Mouse (Mus musculus): ENCODE data around the gene Defa37. TPM values are rescaled to one million over a fixed set of nuclear protein-coding genes. Genes with fewer than 3 reads are reported as not detected.
"Not testable (repeated sequence)": the region's sequence is repeated elsewhere in the genome, so short reads cannot be mapped to it uniquely, and the experiment has no call there.

The Defa37 gene
- polyA plus RNA-seq (2014; fragmentation: Nextera tagmentation; extraction: Ambion mirVana) = not detected in 2 replicates

DNA sequence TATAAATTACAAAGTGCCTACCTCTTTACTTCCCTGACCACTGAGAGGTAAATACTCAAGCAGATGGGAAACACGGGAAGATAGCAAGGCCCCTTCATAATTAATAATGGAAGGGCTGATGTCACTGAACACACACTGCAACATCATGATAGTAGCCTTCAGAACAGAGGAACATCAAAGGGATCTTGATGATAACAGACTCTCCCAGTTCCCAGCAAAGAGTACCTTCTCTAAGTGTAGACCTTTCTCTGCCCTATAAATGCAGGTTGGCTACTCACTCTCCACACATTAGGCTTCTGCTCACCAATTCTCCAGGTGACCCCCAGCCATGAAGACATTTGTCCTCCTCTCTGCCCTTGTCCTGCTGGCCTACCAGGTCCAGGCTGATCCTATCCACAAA, at the start of gene Defa37:
Gene Defa37, plus strand, starts transcription at position 301 of the 400 bp plus-strand sequence.
- H3K36me3 ChIP-seq (ENCODE audit: control insufficient read depth, insufficient read depth, low read length); DNase-seq (ENCODE audit: low spot score); H3K27me3 ChIP-seq (ENCODE audit: control insufficient read depth, insufficient read depth, low read length); H3K4me3 ChIP-seq (ENCODE audit: low read depth, low read length); H3K9ac ChIP-seq (ENCODE audit: low read length); H3K4me2 ChIP-seq (ENCODE audit: low read depth, severe bottlenecking); H3K27ac ChIP-seq (replicated peaks; ENCODE audit: low read depth, low read length); H3K9me3 ChIP-seq (ENCODE audit: control insufficient read depth, low read length); H3K4me1 ChIP-seq (ENCODE audit: control insufficient read depth, insufficient read depth, low read length); ATAC-seq (ENCODE audit: insufficient number of reproducible peaks, low FRiP score, low TSS enrichment, low read depth): not testable (repeated sequence)
- WGBS = no CpG with 5 or more reads among the region's 1 CpGs

- not testable (repeated sequence) for H3K36me3 ChIP-seq (ENCODE audit: control insufficient read depth, insufficient read depth, low read length); H3K4me2 ChIP-seq (ENCODE audit: low read depth, severe bottlenecking); DNase-seq (ENCODE audit: low spot score); H3K27ac ChIP-seq (replicated peaks; ENCODE audit: low read depth, low read length); H3K27me3 ChIP-seq (ENCODE audit: control insufficient read depth, insufficient read depth, low read length); ATAC-seq (ENCODE audit: insufficient number of reproducible peaks, low FRiP score, low TSS enrichment, low read depth); H3K9ac ChIP-seq (ENCODE audit: low read length); H3K4me1 ChIP-seq (ENCODE audit: control insufficient read depth, insufficient read depth, low read length); H3K4me3 ChIP-seq (ENCODE audit: low read depth, low read length); H3K9me3 ChIP-seq (ENCODE audit: control insufficient read depth, low read length)
- no CpG with 5 or more reads among the region's 2 CpGs for WGBS
Measured at GRCm38 (mm10) chr8:21528732-21529131, 36.5 kb upstream of the Defa37 start, which contains the start of gene Defa32. Gene Defa32, plus strand, starts transcription at chr8:21529032.

GRCm38 (mm10) chr8:21582706-21583105, 17.5 kb downstream of the Defa37 start, which contains the start of gene Defa28:
Gene Defa28, plus strand, starts transcription at chr8:21583006.
- H3K4me3 ChIP-seq (ENCODE audit: low read depth, low read length); H3K36me3 ChIP-seq (ENCODE audit: control insufficient read depth, insufficient read depth, low read length); H3K27ac ChIP-seq (replicated peaks; ENCODE audit: low read depth, low read length); H3K4me2 ChIP-seq (ENCODE audit: low read depth, severe bottlenecking); H3K27me3 ChIP-seq (ENCODE audit: control insufficient read depth, insufficient read depth, low read length); DNase-seq (ENCODE audit: low spot score); H3K9me3 ChIP-seq (ENCODE audit: control insufficient read depth, low read length); H3K4me1 ChIP-seq (ENCODE audit: control insufficient read depth, insufficient read depth, low read length); H3K9ac ChIP-seq (ENCODE audit: low read length); ATAC-seq (ENCODE audit: insufficient number of reproducible peaks, low FRiP score, low TSS enrichment, low read depth): not testable (repeated sequence)
- WGBS = no CpG with 5 or more reads among the region's 1 CpGs

GRCm38 (mm10) chr8:21594408-21594807, 29.2 kb downstream of the Defa37 start, which contains the start of gene Gm7861:
Gene Gm7861, minus strand, starts transcription at chr8:21594508.
- H3K4me1 ChIP-seq (ENCODE audit: control insufficient read depth, insufficient read depth, low read length); H3K4me2 ChIP-seq (ENCODE audit: low read depth, severe bottlenecking): not testable (repeated sequence)
- WGBS = no CpG with 5 or more reads among the region's 1 CpGs

More at GRCm38 (mm10) chr8:21594408-21594807, 29.2 kb downstream of the Defa37 start, which contains the start of gene Gm7861:
- not testable (repeated sequence) for H3K27me3 ChIP-seq (ENCODE audit: control insufficient read depth, insufficient read depth, low read length); H3K9me3 ChIP-seq (ENCODE audit: control insufficient read depth, low read length); H3K36me3 ChIP-seq (ENCODE audit: control insufficient read depth, insufficient read depth, low read length); DNase-seq (ENCODE audit: low spot score); H3K9ac ChIP-seq (ENCODE audit: low read length); H3K27ac ChIP-seq (replicated peaks; ENCODE audit: low read depth, low read length); H3K4me3 ChIP-seq (ENCODE audit: low read depth, low read length); ATAC-seq (ENCODE audit: insufficient number of reproducible peaks, low FRiP score, low TSS enrichment, low read depth)

Other genes with a start within 250 kb of the Defa37 start
- gene Defa27, start 249.8 kb upstream of the Defa37 start, polyA plus RNA-seq (2014; fragmentation: Nextera tagmentation; extraction: Ambion mirVana) = not detected in 2 replicates
- gene Defa29, start 238.4 kb upstream of the Defa37 start, polyA plus RNA-seq (2014; fragmentation: Nextera tagmentation; extraction: Ambion mirVana) = not detected in 2 replicates
- gene Defa2, start 186.9 kb upstream of the Defa37 start, polyA plus RNA-seq (2014; fragmentation: Nextera tagmentation; extraction: Ambion mirVana) = not detected in 2 replicates
- not detected in 2 replicates for gene Defa33, start 173.6 kb upstream of the Defa37 start, polyA plus RNA-seq (2014; fragmentation: Nextera tagmentation; extraction: Ambion mirVana)
- not detected in 2 replicates for gene Defa36, start 138.0 kb upstream of the Defa37 start, polyA plus RNA-seq (2014; fragmentation: Nextera tagmentation; extraction: Ambion mirVana)
- not detected in 2 replicates for gene Gm7849, start 108.8 kb upstream of the Defa37 start, polyA plus RNA-seq (2014; fragmentation: Nextera tagmentation; extraction: Ambion mirVana)
- gene Defa20, start 56.1 kb upstream of the Defa37 start, polyA plus RNA-seq (2014; fragmentation: Nextera tagmentation; extraction: Ambion mirVana) = not detected in 2 replicates
- gene Defa32, start 36.4 kb upstream of the Defa37 start, polyA plus RNA-seq (2014; fragmentation: Nextera tagmentation; extraction: Ambion mirVana) = not detected in 2 replicates
- gene Defa28, start 17.6 kb downstream of the Defa37 start, polyA plus RNA-seq (2014; fragmentation: Nextera tagmentation; extraction: Ambion mirVana) = not detected in 2 replicates
- gene Gm7861, start 29.1 kb downstream of the Defa37 start, polyA plus RNA-seq (2014; fragmentation: Nextera tagmentation; extraction: Ambion mirVana) = not detected in 2 replicates
- gene Defa26, start 52.8 kb downstream of the Defa37 start, polyA plus RNA-seq (2014; fragmentation: Nextera tagmentation; extraction: Ambion mirVana) = not detected in 2 replicates
- gene Defa17, start 90.4 kb downstream of the Defa37 start, polyA plus RNA-seq (2014; fragmentation: Nextera tagmentation; extraction: Ambion mirVana) = not detected in 2 replicates
- not detected in 2 replicates for gene Defa34, start 100.4 kb downstream of the Defa37 start, polyA plus RNA-seq (2014; fragmentation: Nextera tagmentation; extraction: Ambion mirVana)
- not detected in 2 replicates for gene AY761184, start 138.3 kb downstream of the Defa37 start, polyA plus RNA-seq (2014; fragmentation: Nextera tagmentation; extraction: Ambion mirVana)
- not detected in 2 replicates for gene Defa24, start 169.1 kb downstream of the Defa37 start, polyA plus RNA-seq (2014; fragmentation: Nextera tagmentation; extraction: Ambion mirVana)